Mouse (Mus musculus): ENCODE measurements around the gene Mrtfb.

DNA sequence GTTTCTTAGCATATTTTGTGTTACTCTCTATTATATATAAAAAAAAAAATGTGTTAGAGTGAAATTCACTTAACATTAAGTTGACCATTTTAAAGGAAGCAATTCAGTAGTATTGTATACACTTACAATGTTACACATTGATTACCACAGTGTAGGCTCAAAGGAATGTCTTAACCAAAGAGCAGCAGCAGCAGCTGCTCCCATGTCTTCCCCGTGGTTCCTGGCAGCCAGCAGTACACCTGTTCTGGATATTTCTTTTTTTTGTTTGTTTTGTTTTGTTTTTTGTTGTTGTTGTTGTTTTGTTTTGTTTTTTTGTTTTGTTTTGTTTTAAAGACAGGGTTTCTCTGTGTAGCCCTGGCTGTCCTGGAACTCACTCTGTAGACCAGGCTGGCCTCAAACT is 112.4 kb downstream of the Mrtfb start:
- TF ChIP-seq CTCF (conservative IDR thresholded peaks at IDR 0.05; ENCODE audit: low read length) (no peak), NANOG (IDR thresholded peaks at IDR 0.05; ENCODE audit: borderline replicate concordance, low read length) (no peak), POU5F1 (IDR thresholded peaks at IDR 0.05; ENCODE audit: borderline replicate concordance, low read length) (no peak)
